Mouse (Mus musculus): ENCODE measurements around the gene A830031A19Rik.

Gene A830031A19Rik

DNA sequence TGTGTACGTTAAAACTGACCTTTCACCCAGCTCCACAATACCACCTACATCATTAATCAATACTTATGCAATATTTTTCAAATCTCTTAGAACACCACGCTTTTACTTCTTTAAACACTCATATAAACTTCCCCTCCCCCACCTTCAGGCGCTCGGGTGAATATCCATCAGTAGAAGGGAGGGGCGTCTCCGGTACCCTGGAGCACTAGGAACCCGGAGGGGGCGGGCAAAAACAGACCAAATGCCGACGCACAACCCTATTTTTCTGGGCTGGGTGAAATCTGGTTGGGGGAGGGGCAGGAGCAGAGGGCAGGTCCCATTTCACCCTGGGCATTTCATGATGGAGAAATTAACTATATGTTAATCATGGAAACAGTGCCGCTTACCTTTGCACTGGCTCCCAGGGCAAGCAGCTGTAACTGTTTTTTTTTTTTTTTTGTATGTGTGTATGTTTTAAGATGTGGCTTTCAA is at the start of gene A830031A19Rik:
Gene A830031A19Rik (minus strand): TSS at position 421 of the 471 bp plus-strand sequence.
- DNase-seq: peak; percentile 49 to 54

DNA sequence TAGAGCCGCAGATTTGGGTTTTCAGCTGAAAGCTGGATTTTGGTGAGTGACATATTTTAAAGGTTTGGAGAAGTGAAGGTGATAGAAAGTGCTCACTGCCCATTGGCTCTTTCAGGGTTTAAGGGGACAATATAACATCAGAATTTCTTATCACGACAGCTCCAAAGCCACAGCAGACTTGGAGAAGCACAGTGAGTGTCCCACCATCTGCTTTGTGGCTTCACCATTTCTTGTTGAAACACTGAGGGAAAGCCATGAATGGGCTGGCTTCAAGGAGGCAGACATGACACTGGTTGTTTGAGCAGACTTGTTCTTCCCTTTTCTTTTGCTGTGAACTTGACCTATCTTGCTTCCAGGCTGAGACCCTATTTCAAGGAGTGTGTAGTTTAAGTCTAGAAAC is 49.1 kb upstream of the A830031A19Rik start:
- DNase-seq: no peak

DNA sequence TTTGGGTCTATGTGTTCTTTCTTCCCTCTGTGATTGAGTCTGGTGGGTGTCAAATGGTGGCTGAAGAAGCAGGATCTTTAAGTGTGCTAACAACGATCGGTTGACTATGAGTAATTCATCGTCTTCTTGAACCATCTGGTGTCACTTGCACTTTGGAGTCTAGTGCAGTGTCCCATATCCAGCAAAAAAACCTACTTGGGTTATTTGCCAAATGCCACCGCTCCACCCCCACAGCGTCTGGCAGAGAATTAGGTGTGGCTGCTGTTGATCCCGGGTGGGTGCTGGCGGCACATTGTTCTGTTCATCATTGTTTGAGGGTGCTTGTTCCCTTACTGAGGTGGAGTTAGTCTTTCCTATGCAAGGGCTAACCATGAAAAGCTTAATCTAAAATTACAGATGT is 48.0 kb upstream of the A830031A19Rik start:
- no peak for DNase-seq

DNA sequence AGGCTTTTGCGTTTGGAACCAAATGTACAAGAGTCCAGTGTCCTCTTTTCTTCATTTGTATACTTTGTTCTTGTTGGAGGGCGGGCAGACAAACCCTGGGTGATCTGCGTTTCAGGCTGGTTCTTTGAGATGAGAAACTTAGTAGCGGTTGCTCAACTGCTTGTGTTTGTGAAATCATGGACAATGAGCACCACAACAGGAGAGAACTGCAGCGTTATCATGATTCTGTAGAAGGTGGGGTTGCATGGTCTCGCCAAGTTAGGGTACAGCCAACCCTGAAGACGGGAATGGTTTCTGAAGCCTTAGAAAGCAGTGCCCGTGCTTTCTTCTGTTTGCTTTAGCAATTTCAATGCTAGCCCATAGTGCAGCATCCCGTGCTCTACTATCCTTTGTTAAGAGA is 46.3 kb upstream of the A830031A19Rik start:
- no peak for DNase-seq

DNA sequence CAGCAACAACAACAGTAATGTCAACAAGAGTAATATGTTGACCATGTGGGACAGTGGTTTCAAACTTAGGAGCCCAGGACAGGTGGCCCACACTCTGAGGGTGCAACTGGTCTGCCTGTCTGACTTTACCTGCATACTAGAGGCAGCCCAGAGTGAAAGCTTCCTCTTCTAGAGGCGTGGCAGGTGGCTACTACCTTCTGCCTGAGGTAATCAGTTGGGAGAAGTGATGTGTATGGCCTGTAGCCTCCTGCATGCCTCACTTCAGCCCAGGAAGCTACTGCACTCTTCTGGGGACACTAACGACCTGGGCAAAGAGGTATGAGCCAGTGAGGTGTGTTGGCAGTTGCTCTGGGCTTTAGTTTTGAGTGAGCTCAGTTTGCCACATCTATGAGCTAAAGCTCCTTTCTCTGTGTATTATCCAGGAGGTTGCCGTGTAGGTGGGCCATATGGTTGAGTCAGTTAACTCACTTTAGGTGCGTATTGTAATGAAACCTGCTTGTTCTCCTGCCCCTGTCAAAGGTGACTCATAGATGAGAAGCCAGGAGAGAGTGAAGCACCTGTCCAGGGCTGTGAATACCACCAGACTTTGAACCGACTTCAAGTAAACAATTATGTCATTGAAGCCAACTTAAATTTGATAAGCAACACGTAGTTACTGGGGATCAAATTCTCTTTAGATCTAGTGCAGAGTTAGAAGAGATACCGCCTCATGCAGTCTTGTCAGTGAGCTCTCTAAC is 41.9 kb upstream of the A830031A19Rik start:
- no peak for DNase-seq

DNA sequence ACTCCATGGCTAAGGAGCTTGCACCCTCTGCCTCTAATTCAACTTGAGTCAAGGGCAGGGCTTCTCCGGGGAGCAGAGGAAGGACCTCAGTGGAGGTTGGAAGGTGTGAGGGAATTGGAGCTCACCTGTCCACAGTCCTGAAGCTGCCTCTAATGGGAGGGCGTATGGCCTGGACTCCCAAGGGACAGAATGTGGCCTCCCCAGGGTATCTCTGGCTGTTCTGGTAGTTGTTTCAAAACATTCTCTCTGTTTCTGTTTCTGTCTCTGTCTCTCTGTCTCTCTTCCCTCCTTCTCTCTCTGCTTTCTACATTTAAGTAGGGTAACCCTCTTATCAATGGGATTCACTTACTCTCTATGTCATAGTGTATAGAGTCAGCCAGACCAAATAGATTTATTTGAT is 41.2 kb upstream of the A830031A19Rik start:
- no peak for DNase-seq

DNA sequence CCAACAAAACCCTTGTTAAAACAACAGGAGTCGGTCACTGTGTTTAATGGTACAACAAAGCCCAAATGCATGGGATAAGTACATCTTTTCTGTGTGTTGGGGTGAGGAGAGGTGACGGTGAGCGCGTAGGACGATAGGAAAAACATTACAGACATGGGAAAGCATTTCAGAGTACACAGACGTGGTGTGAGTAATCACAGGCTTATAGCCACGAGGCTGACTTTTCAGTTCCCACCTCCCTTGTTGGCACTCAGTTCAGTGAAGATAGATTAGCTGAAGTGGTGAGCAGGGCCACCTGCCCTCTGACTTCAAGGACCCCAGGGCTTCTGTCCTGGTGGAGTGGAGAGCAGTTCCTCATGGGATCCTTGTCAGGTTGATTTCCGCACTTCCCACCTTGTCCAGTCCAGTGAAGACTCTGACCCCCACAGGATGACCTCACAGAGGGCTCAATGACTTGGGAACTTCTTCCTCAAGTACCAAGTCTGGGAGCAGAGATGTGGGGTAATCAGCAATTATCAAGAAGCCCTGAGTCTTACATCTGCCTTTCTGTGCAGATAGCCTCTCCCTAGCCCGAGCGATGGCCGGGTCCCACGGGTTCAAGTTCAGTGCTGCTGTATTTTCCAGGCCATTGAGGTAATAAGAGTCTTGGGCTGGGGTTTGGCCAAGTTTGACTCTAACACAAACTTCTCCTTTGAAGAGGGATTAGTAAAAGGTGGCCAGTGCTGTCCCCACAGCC is 40.3 kb upstream of the A830031A19Rik start:
- DNase-seq: no peak

DNA sequence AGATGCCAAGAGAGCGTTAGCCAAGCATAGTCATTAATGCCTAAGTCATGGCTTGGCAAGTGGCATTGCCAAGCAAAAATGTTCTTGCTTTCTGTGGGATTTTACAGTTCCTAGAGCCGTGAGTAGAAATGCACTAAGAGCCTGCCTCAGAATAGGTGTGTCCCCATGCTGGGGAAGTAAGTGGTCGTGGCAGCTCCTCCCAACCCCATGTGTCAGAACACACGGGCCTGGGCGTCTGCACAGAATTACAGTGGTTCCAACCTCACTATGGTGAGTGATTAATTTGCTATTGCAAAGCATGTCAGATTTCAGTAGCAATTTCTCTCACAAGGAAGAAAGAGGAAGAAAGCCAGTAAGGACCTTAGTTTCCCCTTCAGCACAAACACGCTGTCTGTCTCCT is 36.9 kb upstream of the A830031A19Rik start:
- DNase-seq: no peak

DNA sequence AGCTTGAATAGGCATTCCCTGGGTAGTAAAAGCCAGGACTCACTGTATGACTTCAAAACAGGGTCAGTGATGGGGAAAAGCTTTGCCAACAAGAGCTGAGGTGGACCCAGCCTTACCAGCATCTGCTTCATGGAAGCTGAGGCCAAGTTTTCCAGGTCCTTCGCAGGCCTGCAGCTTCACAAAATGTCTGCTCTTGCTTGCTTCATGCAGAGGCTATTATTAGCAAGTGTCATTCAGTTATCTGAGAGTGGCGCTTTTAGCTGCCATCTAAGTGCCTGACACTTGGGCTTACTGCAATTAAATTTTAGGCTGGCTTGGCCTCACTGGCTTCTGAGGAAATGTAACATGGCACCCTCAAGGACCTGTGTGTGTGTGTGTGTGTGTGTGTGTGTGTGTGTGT is 35.3 kb upstream of the A830031A19Rik start:
- DNase-seq: no peak

DNA sequence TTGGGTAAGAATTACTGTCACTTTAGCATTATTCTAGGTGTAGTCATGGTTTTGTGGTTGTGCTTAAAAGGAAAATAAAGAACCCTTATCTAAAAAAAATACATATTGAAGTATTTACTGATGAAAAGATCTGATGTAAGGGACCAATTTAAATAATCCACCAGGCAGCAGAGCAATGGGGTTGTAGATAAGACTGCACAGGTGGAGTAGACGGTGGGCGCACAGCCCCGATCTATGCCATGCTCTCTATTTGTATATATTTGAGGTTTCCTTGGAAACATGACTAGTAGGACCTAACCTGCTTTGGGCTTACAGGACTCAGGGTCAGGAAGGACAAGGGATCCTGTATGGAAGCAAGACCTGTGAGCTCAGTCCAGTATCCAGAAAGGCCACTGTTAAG is 34.5 kb upstream of the A830031A19Rik start:
- DNase-seq: no peak

DNA sequence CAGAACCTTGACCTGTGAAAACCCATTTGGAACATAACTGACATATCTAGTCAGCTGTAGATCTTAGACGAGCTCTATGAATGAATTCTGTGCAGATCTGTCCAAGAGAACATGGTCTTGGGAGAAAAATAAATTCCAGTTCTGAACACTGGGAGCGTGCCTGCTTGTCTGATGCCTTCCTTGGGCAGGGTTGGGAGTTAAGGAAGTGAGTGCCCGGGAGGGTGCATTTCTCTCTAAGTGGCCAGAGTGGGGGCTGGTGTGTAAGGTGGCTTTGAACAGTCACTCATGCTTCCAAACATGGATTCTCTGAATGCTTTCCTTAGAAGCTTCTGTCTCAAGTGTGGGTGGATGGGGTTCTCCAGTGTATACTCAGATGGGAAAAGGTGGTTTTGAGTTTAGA is 34.1 kb upstream of the A830031A19Rik start:
- DNase-seq: no peak

DNA sequence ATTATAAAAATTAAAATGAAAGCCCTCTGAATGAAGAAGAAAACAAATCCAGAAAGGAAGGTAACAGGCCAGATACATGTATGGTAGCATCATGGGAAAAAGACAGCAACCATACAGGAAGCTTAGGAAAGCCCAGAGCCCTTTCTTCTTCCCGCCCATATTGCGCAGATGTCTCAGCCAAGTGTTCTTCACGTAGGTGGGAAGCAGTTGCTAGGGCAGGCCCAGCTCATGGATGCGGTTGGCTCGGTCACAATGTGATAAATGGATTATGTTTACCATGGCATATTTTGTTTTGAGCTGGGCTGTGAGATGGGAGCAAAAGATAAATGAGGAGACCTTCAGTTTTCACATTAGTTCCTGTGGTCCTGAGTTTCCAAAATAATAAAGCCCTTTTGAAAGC is 32.6 kb upstream of the A830031A19Rik start:
- no peak for DNase-seq

DNA sequence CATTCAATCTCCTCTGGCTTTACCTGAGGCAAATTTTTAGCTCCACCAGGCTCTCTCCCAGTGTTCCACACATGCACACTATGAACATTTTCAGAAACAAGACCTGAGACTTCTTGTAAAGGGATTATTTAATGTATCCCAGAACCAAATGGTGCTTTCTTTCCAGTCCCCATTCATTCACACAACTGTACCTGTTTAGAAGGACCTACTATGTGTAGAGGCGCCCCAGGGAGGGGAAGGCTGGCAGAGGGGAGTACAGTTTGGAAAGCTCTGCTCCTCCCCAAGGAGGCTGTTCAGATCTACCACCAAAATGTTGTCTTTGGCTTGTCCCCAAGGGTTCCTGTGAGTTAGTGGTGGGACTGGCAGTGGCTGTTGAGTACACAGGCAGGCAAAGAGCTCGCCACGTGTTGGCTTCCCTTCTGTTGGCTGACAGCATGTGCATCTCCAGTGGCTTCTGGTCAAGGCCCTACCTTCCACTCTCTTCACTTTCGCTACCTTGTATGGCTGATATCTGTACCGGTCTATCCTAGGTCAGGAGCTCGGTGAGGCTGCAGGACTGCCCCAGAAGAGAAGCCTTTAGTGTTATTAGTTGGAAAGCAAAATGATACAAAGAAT is 28.4 kb upstream of the A830031A19Rik start:
- DNase-seq: no peak

DNA sequence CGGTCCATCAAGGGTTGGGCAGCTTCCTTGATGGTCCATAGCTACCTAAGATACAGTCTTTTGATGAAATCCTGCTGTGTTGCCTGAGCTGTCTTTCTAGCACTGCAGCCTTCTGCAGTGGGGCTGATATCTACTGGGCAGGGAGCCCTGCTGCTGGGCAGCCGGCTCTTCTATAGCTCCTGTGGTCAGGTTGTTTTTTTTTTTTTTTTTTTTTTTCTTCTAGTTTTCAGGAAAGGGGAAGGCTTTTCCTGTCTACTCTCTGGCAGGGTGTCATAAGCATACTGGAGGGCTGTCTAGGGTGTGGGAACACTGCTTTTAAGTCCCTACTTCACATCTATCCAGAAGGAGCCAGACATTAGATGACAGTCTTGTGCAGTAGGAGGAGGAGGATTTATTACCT is 27.5 kb upstream of the A830031A19Rik start:
- DNase-seq: no peak

DNA sequence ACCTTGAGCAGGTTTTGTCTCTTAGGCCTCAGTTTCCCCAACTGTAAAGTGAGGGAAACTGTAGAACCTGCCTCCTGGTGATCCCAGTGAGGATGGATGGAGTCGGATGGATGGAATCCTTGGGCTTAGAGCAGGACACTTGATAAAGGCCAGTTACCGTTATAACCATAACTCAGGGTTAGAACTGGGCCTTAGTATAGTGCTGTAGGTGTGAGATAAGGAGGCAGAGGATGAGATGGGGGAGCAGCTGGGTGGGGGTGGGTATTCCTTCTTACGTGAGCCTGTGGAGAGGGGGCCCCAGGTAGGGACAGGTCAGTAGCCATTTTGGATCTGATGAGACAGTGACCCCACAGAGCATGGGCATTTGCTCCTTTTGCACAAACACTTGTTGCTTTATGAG is 26.8 kb upstream of the A830031A19Rik start:
- DNase-seq: no peak

DNA sequence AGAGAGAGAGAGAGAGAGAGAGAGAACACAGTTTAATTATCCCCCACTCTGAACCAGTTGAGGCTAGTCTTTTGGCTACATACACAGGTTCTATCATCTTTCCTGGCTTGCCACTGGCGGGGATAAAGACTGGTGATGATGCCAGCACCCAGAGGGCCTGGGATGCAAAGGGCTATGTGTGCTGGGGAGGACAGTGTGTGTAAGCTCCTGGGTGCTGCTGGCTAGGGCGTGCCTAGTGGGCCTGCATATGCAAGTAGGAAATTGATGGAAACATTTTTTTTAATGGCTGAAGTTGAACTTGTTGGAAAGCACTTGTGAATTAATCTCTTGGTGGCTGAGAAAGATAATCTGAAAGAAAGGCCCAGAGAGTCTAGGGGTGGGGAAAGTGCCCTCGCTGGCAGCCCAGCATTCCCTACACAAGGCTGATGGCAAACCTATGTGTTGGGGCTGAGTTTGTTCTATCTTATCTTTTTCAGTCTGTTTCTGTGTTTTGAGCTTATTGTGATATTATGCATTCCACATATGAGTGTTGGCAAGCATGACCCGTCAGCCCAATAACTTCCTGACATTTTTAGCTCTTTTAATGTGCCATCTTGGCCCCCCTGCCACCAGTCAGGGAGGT is 25.7 kb upstream of the A830031A19Rik start:
- no peak for DNase-seq

DNA sequence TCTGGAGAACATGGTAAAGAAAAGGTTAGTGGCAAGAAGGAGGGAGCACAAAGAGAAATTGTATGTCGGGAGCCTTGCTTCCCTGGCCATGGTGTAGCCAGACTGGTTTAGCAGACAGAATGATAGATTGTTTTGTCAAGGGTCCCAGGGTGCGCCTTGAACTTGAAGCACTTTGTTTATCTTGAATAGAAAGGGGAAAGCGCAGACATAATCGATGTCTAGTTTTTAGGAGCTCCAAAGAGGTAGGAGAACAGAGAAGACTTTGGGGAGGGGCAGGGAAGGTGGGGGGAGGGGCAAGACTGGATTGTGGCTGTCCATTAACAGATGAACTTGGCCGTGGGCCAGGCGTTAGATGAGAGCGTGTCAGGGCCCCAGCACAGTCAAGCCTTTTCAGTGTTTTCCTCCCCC is 25.0 kb upstream of the A830031A19Rik start:
- no peak for DNase-seq

DNA sequence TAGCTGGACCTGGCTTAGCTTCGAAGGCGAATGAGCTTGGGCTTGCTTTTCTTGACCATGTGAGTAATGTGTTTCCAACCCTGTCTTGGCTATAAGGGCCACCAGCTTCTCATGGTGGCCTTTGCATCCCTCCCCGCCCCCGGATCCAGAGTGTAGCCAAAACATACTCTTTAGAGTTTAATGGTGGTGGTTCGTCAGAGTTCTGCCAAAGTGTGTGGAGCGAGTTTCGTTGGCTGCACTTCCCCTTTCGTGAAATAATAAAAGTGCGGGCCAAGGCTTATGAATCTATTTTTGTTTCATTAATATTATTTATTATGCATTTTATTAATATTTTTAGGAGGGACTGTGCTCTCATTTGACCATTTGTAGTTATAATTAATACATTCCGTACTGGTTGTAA is 24.4 kb upstream of the A830031A19Rik start:
- DNase-seq: peak; percentile 42 to 51

DNA sequence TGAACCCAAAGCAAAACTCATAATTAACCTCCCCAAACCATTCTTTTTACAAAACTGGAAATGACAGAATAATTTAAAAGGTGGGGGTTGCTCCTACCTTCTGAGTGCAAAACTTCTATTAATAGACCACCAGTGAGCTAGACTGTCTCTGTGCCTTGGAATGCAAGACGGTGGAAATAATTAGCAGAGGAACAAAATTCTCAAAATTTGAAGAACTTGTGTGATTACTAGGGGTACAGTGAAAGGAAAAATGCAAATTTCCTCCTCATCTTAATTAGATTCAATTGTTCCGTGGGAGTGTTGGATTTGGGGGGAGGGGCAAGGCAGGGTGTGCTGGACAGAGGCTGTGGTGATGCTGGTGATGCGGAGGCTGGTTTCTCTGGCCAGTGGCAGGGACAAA is 23.8 kb upstream of the A830031A19Rik start:
- no peak for DNase-seq

DNA sequence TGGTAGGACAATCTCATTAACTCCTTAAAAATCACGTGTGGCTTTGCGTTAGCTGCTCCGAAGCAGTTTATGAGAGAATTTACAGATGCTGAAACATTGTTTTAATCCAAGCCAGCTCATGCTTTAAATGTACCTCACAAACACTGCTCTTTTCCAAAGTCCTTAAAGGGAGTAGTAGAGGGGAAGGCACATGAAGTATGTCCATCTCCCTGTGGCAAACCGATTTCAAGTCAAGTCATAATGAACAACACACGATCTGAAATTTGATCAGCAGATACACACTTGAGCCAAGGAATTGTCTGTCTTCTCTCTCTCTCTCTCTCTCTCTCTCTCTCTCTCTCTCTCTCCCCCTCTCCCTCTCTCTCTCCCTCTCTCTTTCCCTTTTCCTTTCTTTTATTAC is 23.2 kb upstream of the A830031A19Rik start:
- no peak for DNase-seq

DNA sequence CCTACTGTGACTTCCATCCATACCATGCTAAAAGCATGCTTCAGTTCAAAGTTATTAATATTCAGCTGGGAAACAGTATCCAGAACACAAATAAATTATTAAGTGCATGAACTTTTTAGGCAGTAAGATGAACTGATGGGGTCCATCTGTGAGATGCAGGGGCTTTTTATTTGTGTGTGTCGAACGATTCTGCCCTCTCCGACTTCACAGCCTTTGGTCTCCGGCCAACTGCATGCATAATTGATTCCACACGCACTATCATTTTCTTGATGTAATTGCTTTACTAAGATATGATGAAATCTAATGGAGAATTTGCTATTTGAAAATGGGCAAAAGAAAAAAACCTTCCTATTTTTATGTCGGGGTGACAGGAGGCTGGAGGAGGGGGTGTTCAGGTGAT is 22.2 kb upstream of the A830031A19Rik start:
- no peak for DNase-seq

DNA sequence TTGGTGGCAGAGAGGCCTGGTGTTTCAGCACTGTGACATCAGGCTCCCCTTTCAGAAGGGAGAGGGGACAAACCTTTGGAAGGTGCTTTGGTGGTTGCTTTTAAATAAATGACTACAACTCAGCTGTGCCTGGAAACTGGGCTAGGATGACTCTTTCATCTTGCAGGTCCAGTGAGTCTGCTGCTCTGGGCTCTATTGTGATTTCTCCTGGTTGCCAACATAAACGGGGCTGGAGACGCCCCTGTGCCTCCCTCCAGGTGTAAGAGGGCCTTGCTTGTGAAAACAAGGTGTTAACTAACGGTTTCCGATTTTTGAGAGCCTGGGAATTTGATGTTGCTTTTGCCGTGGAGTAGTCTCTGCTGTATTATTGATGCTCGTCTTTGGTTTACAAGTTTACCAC is 21.6 kb upstream of the A830031A19Rik start:
- DNase-seq: no peak

DNA sequence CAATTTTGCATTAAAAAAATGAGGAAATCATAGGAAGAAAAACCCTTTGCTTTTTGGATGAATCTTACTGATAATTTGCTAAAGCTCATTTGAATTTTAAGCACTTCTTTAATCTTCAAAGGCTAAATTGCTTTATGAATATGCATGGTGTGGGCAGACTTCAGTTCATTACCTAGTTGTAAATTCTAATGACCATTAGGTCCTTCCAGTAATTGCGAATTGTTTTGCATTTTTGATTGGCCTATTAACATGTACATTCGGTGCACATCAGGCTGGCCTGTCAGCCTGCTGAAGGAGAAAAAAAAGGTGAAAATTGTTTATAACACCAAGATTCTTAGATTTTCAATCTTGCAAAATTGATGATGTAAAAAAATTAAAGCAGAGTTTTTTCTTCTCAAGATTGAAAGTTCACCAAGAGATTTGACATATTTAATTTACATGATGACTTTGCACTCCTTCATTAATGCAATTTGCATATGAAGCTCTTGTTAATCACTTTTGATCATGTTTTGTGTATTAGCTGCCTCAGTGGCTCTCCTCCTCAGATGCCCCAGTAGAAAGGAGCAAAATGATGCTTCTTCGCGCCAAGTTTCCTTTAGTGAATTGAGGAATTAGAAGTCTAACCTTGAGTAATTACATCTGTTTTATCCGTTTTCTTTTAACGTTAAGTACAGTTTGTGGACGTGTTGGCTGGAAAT is 21.0 kb upstream of the A830031A19Rik start:
- DNase-seq: no peak
